Mouse (Mus musculus): ENCODE measurements around the gene Acss2.

The Acss2 gene

GRCm38 (mm10) chr2:155629231-155629661 is 111.5 kb downstream of the Acss2 start:
- no peak for DNase-seq (ENCODE audit: low spot score)

- no peak for DNase-seq (ENCODE audit: low spot score)
These were observed 112.4 kb downstream of the Acss2 start for GRCm38 (mm10) chr2:155630153-155630552.

GRCm38 (mm10) chr2:155630590-155631416 is 113.1 kb downstream of the Acss2 start:
- DNase-seq (ENCODE audit: low spot score), result no peak

GRCm38 (mm10) chr2:155632138-155632936 is 114.6 kb downstream of the Acss2 start:
- no peak for DNase-seq (ENCODE audit: low spot score)

GRCm38 (mm10) chr2:155633121-155633520 is 115.4 kb downstream of the Acss2 start:
- no peak for DNase-seq (ENCODE audit: low spot score)

GRCm38 (mm10) chr2:155633731-155634130 is 116.0 kb downstream of the Acss2 start:
- no peak for DNase-seq (ENCODE audit: low spot score)

- no peak for DNase-seq (ENCODE audit: low spot score)
These were observed 116.8 kb downstream of the Acss2 start for GRCm38 (mm10) chr2:155634562-155634961.
